Mouse (Mus musculus) heart, embryonic 15.5 days (tissue): ENCODE results near the gene Gm10273. TPM values are rescaled to one million over a fixed set of nuclear protein-coding genes. Genes with fewer than 3 reads are reported as not detected.
A peak's percentile ranks its signal among the peaks of the same experiment; 100 is the strongest.

ENCODE experiments used
- ATAC-seq: fragments of 200-750 bp; cut with Nextera tagmentation; replicated peaks from 2 replicates; pipeline ENCODE4 v1.8.0; 2017; ENCODE audit warnings: low read depth, moderate TSS enrichment; ENCODE audit not compliant: insufficient number of reproducible peaks, insufficient read depth, low FRiP score
- H3K27ac ChIP-seq: fragments of 300-500 bp; sonication (generic); 2 replicates; pipeline ENCODE4 v1.5.1; 2015; ENCODE audit warnings: mild to moderate bottlenecking, inconsistent platforms
- H3K27me3 ChIP-seq: fragments of 300-500 bp; sonication (generic); 2 replicates; pipeline ENCODE4 v1.6.1; 2015; ENCODE audit warnings: inconsistent platforms
- H3K36me3 ChIP-seq: fragments of 300-500 bp; sonication (generic); 2 replicates; pipeline ENCODE4 v1.6.1; 2015; ENCODE audit warnings: mild to moderate bottlenecking, inconsistent platforms
- H3K4me1 ChIP-seq: fragments of 300-500 bp; sonication (generic); replicated peaks from 2 replicates; pipeline ENCODE4 v1.6.1; 2015; ENCODE audit warnings: inconsistent platforms
- H3K4me2 ChIP-seq: fragments of 300-500 bp; sonication (generic); 2 replicates; pipeline ENCODE4 v1.6.1; 2015; ENCODE audit warnings: inconsistent platforms, mild to moderate bottlenecking, moderate library complexity
- H3K4me3 ChIP-seq: fragments of 300-500 bp; sonication (generic); 2 replicates; pipeline ENCODE4 v1.5.1; 2015; ENCODE audit warnings: mild to moderate bottlenecking, inconsistent platforms
- H3K9ac ChIP-seq: fragments of 300-500 bp; sonication (generic); 2 replicates; pipeline ENCODE4 v1.6.1; 2015; ENCODE audit warnings: mild to moderate bottlenecking, inconsistent platforms
- H3K9me3 ChIP-seq: fragments of 300-500 bp; sonication (generic); replicated peaks from 2 replicates; pipeline ENCODE4 v1.6.1; 2016; ENCODE audit warnings: inconsistent platforms
- WGBS: fragments of 180-500 bp; shearing (Covaris S2); methylation state at CpG from one replicate; pipeline ENCODE4 v1.1.7; 2015; ENCODE audit warnings: mixed read lengths; 5-methylcytosine and 5-hydroxymethylcytosine counted together
- polyA plus RNA-seq: library from polyadenylated mRNA; unstranded; fragments of >200 nt; fragmentation: Nextera tagmentation; extraction: Ambion mirVana; gene quantifications from 2 replicates; pipeline ENCODE4 v1.2.1, GENCODE M21; 2015

The Gm10273 gene
- polyA plus RNA-seq, 1 experiment from 2014 or later = 1.3 TPM

GRCm38 (mm10) chr10:59402899-59403792 lies 7.7 kb downstream of the Gm10273 start, which contains the start of gene Pla2g12b:
Gene Pla2g12b, plus strand, starts transcription at chr10:59403660.
- H3K4me1 ChIP-seq = peaks cover 13% of the 10 kb centered on the region; the same call in 1 of the 2 replicates
- no peaks in the 10 kb centered on the region for H3K36me3 ChIP-seq
- no peaks in the 10 kb centered on the region for H3K27me3 ChIP-seq
- no peak; the same call in 1 of the 2 replicates for ATAC-seq
- H3K27ac ChIP-seq = no peak within 1 kb of the TSS
- no peaks in the 10 kb centered on the region for H3K9me3 ChIP-seq
- peak within 1 kb of the TSS; percentile 30 for H3K4me2 ChIP-seq
- H3K9ac ChIP-seq = no peak within 1 kb of the TSS
- 0 out of 2 replicates have a peak within 1 kb of the TSS, but pooled peaks have one; percentile 7 for H3K4me3 ChIP-seq
- 47% methylated on average over 21 of the region's 21 CpGs for WGBS

- H3K4me1 ChIP-seq = peaks cover 13% of the 10 kb centered on the region; the same call in 1 of the 2 replicates
- no peak overlapping the region for H3K9ac ChIP-seq
- ATAC-seq = no peak
- H3K27ac ChIP-seq = no peak overlapping the region
- no peaks in the 10 kb centered on the region for H3K36me3 ChIP-seq
- peak overlapping the region; percentile 30 for H3K4me2 ChIP-seq
- H3K27me3 ChIP-seq = no peaks in the 10 kb centered on the region
- 0 out of 2 replicates have a peak overlapping the region, but pooled peaks have one; percentile 7 for H3K4me3 ChIP-seq
- no peaks in the 10 kb centered on the region for H3K9me3 ChIP-seq
- WGBS = 35% methylated on average over 10 of the region's 10 CpGs
These were observed 8.3 kb downstream of the Gm10273 start for GRCm38 (mm10) chr10:59403793-59404149.

- Histone ChIP-seq H3K4me3 (no peak overlapping the region), H3K9me3 (no peaks in the 10 kb centered on the region), H3K36me3 (no peaks in the 10 kb centered on the region), H3K27me3 (no peaks in the 10 kb centered on the region), H3K27ac (no peak overlapping the region), H3K9ac (no peak overlapping the region), H3K4me2 (no peak overlapping the region), H3K4me1 (peaks cover 5% of the 10 kb centered on the region; the same call in 1 of the 2 replicates)
- ATAC-seq = no peak
- WGBS = 59% methylated on average over 6 of the region's 6 CpGs
These were observed 13.1 kb downstream of the Gm10273 start for GRCm38 (mm10) chr10:59408499-59408898.

- no peak overlapping the region for H3K27ac ChIP-seq
- H3K27me3 ChIP-seq = no peaks in the 10 kb centered on the region
- no peak overlapping the region for H3K9ac ChIP-seq
- no peaks in the 10 kb centered on the region for H3K36me3 ChIP-seq
- no peak overlapping the region for H3K4me3 ChIP-seq
- H3K4me2 ChIP-seq = no peak overlapping the region
- ATAC-seq = no peak
- no peaks in the 10 kb centered on the region for H3K4me1 ChIP-seq
- WGBS = 72% methylated on average over 12 of the region's 12 CpGs
- no peaks in the 10 kb centered on the region for H3K9me3 ChIP-seq
These were observed 14.8 kb downstream of the Gm10273 start for GRCm38 (mm10) chr10:59410264-59410663.

GRCm38 (mm10) chr10:59413711-59414110 lies 18.3 kb downstream of the Gm10273 start:
- Histone ChIP-seq H3K4me3 (no peak overlapping the region), H3K36me3 (no peaks in the 10 kb centered on the region), H3K27ac (no peak overlapping the region), H3K9ac (no peak overlapping the region), H3K4me2 (no peak overlapping the region), H3K9me3 (no peaks in the 10 kb centered on the region), H3K4me1 (0 out of 2 replicates have a peak, but pooled peaks cover 3% of the 10 kb centered on the region), H3K27me3 (no peaks in the 10 kb centered on the region)
- WGBS = 90% methylated on average over 4 of the region's 4 CpGs
- ATAC-seq = no peak

- no peak overlapping the region for H3K4me2 ChIP-seq
- no peak overlapping the region for H3K27ac ChIP-seq
- 0 out of 2 replicates have a peak, but pooled peaks cover 3% of the 10 kb centered on the region for H3K4me1 ChIP-seq
- no peaks in the 10 kb centered on the region for H3K36me3 ChIP-seq
- no peaks in the 10 kb centered on the region for H3K9me3 ChIP-seq
- H3K4me3 ChIP-seq = no peak overlapping the region
- no peaks in the 10 kb centered on the region for H3K27me3 ChIP-seq
- 48% methylated on average over 3 of the region's 3 CpGs for WGBS
- ATAC-seq = peak; percentile 35; the same call in 1 of the 2 replicates
- H3K9ac ChIP-seq = no peak overlapping the region
These were observed 21.2 kb downstream of the Gm10273 start for GRCm38 (mm10) chr10:59416623-59417022.

GRCm38 (mm10) chr10:59419516-59419915 lies 24.1 kb downstream of the Gm10273 start:
- Histone ChIP-seq H3K9ac (no peak overlapping the region), H3K27me3 (no peaks in the 10 kb centered on the region), H3K4me1 (0 out of 2 replicates have a peak, but pooled peaks cover 5% of the 10 kb centered on the region), H3K9me3 (no peaks in the 10 kb centered on the region), H3K4me3 (no peak overlapping the region), H3K27ac (no peak overlapping the region), H3K4me2 (no peak overlapping the region), H3K36me3 (no peaks in the 10 kb centered on the region)
- 87% methylated on average over 4 of the region's 4 CpGs for WGBS
- ATAC-seq = no peak

GRCm38 (mm10) chr10:59424453-59424852 lies 29.0 kb downstream of the Gm10273 start:
- Histone ChIP-seq H3K36me3 (no peaks in the 10 kb centered on the region), H3K9me3 (no peaks in the 10 kb centered on the region), H3K27ac (no peak overlapping the region), H3K4me3 (no peak overlapping the region), H3K4me2 (no peak overlapping the region), H3K27me3 (no peaks in the 10 kb centered on the region), H3K9ac (no peak overlapping the region), H3K4me1 (peaks cover 9% of the 10 kb centered on the region)
- 73% methylated on average over 3 of the region's 3 CpGs for WGBS
- ATAC-seq = no peak

- Histone ChIP-seq H3K4me1 (peaks cover 9% of the 10 kb centered on the region), H3K4me3 (no peak overlapping the region), H3K9ac (no peak overlapping the region), H3K9me3 (no peaks in the 10 kb centered on the region), H3K4me2 (no peak overlapping the region), H3K27me3 (no peaks in the 10 kb centered on the region), H3K36me3 (no peaks in the 10 kb centered on the region), H3K27ac (no peak overlapping the region)
- peak; percentile 55; the same call in 1 of the 2 replicates for ATAC-seq
- 47% methylated on average over 7 of the region's 7 CpGs for WGBS
These were observed 29.9 kb downstream of the Gm10273 start for GRCm38 (mm10) chr10:59425369-59425768.

- Histone ChIP-seq H3K4me2 (no peak overlapping the region), H3K4me1 (peaks cover 15% of the 10 kb centered on the region), H3K4me3 (no peak overlapping the region), H3K9me3 (no peaks in the 10 kb centered on the region), H3K36me3 (no peaks in the 10 kb centered on the region), H3K9ac (no peak overlapping the region), H3K27ac (no peak overlapping the region), H3K27me3 (no peaks in the 10 kb centered on the region)
- 62% methylated on average over 4 of the region's 4 CpGs for WGBS
- ATAC-seq = no peak
These were observed 30.9 kb downstream of the Gm10273 start for GRCm38 (mm10) chr10:59426371-59426770.

GRCm38 (mm10) chr10:59429448-59430135 lies 34.2 kb downstream of the Gm10273 start:
- no peak for ATAC-seq

More at GRCm38 (mm10) chr10:59429448-59430135, 34.2 kb downstream of the Gm10273 start:
- no peaks in the 10 kb centered on the region for H3K9me3 ChIP-seq
- H3K27ac ChIP-seq = no peak overlapping the region
- H3K9ac ChIP-seq = no peak overlapping the region
- H3K36me3 ChIP-seq = no peaks in the 10 kb centered on the region
- no peaks in the 10 kb centered on the region for H3K27me3 ChIP-seq
- no peak overlapping the region for H3K4me3 ChIP-seq
- H3K4me1 ChIP-seq = peaks cover 13% of the 10 kb centered on the region
- no peak overlapping the region for H3K4me2 ChIP-seq
- WGBS = 63% methylated on average over 16 of the region's 16 CpGs
